Mouse (Mus musculus) intestine, embryonic 16.5 days (tissue): ENCODE measurements around the gene Adgrg6. TPM values are rescaled to one million over a fixed set of nuclear protein-coding genes. Genes with fewer than 3 reads are reported as not detected.

Experiments
- ATAC-seq: fragments of 200-750 bp; cut with Nextera tagmentation; 2 replicates; pipeline ENCODE4 v1.8.0; 2017; ENCODE audit warnings: moderate TSS enrichment, moderate library complexity
- H3K27ac ChIP-seq: fragments of 300-500 bp; sonication (generic); 2 replicates; pipeline ENCODE4 v1.5.1; 2014; ENCODE audit warnings: mild to moderate bottlenecking, low read length
- H3K27me3 ChIP-seq: fragments of 300-500 bp; sonication (generic); replicated peaks from 2 replicates; pipeline ENCODE4 v1.6.1; 2014; ENCODE audit warnings: low read length, control low read depth, mixed read lengths; ENCODE audit not compliant: control insufficient read depth, insufficient read depth
- H3K36me3 ChIP-seq: fragments of 300-500 bp; sonication (generic); 2 replicates; pipeline ENCODE4 v1.6.1; 2014; ENCODE audit warnings: low read length, control low read depth; ENCODE audit not compliant: control insufficient read depth, insufficient read depth
- H3K4me1 ChIP-seq: fragments of 300-500 bp; sonication (generic); 2 replicates; pipeline ENCODE4 v1.6.1; 2014; ENCODE audit warnings: low read length, control low read depth, mixed read lengths; ENCODE audit not compliant: control insufficient read depth, insufficient read depth
- H3K4me2 ChIP-seq: fragments of 300-500 bp; sonication (generic); 2 replicates; pipeline ENCODE4 v1.6.1; 2014; ENCODE audit warnings: low read depth, low read length, control low read depth
- H3K4me3 ChIP-seq: fragments of 300-500 bp; sonication (generic); 2 replicates; pipeline ENCODE4 v1.5.1; 2014; ENCODE audit warnings: mild to moderate bottlenecking, low read length
- H3K9ac ChIP-seq: fragments of 300-500 bp; sonication (generic); 2 replicates; pipeline ENCODE4 v1.6.1; 2014; ENCODE audit warnings: low read depth, low read length
- H3K9me3 ChIP-seq: fragments of 300-500 bp; sonication (generic); 2 replicates; pipeline ENCODE4 v1.6.1; 2016; ENCODE audit warnings: low read length, control low read depth; ENCODE audit not compliant: control insufficient read depth
- WGBS: fragments of 180-500 bp; shearing (Covaris S2); extraction: QIAGEN DNeasy Blood & Tissue Kit; methylation state at CpG from one replicate; pipeline ENCODE4 v1.1.7; 2014; 5-methylcytosine and 5-hydroxymethylcytosine counted together
- polyA plus RNA-seq: library from polyadenylated mRNA; unstranded; fragments of >200 nt; fragmentation: Nextera tagmentation; extraction: Ambion mirVana; gene quantifications from 2 replicates; pipeline ENCODE4 v1.2.1, GENCODE M21; 2015

Gene Adgrg6
- polyA plus RNA-seq, 1 experiment from 2014 or later: 1.4 TPM

- Histone ChIP-seq H3K36me3 (no peaks in the 10 kb centered on the region), H3K4me3 (peak overlapping the region; percentile 81), H3K27ac (no peak overlapping the region), H3K9ac (peak overlapping the region; percentile 79), H3K9me3 (no peaks in the 10 kb centered on the region), H3K4me2 (peak overlapping the region; percentile 100), H3K4me1 (peaks cover 5% of the 10 kb centered on the region; the same call in 1 of the 2 replicates), H3K27me3 (peaks cover 10% of the 10 kb centered on the region; the same call in 1 of the 2 replicates)
- ATAC-seq: peak; percentile 19
- WGBS: 10% methylated on average over 9 of the region's 9 CpGs
These were observed 885 bp downstream of the Adgrg6 start for GRCm38 (mm10) chr10:14544608-14544940.

GRCm38 (mm10) chr10:14543511-14544067, 1.9 kb downstream of the Adgrg6 start:
- Histone ChIP-seq H3K27ac (no peak overlapping the region), H3K4me3 (no peak overlapping the region)
- 77% methylated on average over 8 of the region's 8 CpGs for WGBS

GRCm38 (mm10) chr10:14537102-14537501, 8.4 kb downstream of the Adgrg6 start:
- no peaks in the 10 kb centered on the region for H3K9me3 ChIP-seq
- no peak overlapping the region for H3K9ac ChIP-seq
- no peaks in the 10 kb centered on the region for H3K4me1 ChIP-seq

More at GRCm38 (mm10) chr10:14543511-14544067, 1.9 kb downstream of the Adgrg6 start:
- ATAC-seq: no peak
- Histone ChIP-seq H3K9ac (no peak overlapping the region), H3K4me1 (peaks cover 5% of the 10 kb centered on the region; the same call in 1 of the 2 replicates), H3K9me3 (no peaks in the 10 kb centered on the region), H3K36me3 (no peaks in the 10 kb centered on the region), H3K27me3 (peaks cover 10% of the 10 kb centered on the region; the same call in 1 of the 2 replicates), H3K4me2 (no peak overlapping the region)

GRCm38 (mm10) chr10:14531090-14531489, 14.4 kb downstream of the Adgrg6 start:
- no peaks in the 10 kb centered on the region for H3K4me1 ChIP-seq
- H3K4me2 ChIP-seq: no peak overlapping the region
- no peaks in the 10 kb centered on the region for H3K27me3 ChIP-seq
- no peak overlapping the region for H3K4me3 ChIP-seq
- ATAC-seq: no peak
- no peaks in the 10 kb centered on the region for H3K36me3 ChIP-seq
- WGBS: 78% methylated on average over 3 of the region's 3 CpGs
- H3K9ac ChIP-seq: no peak overlapping the region
- H3K9me3 ChIP-seq: no peaks in the 10 kb centered on the region
- H3K27ac ChIP-seq: no peak overlapping the region

More at GRCm38 (mm10) chr10:14537102-14537501, 8.4 kb downstream of the Adgrg6 start:
- no peak overlapping the region for H3K4me2 ChIP-seq
- ATAC-seq: no peak
- no peaks in the 10 kb centered on the region for H3K27me3 ChIP-seq
- H3K27ac ChIP-seq: no peak overlapping the region
- no peak overlapping the region for H3K4me3 ChIP-seq
- 78% methylated on average over 3 of the region's 3 CpGs for WGBS
- no peaks in the 10 kb centered on the region for H3K36me3 ChIP-seq

- no peaks in the 10 kb centered on the region for H3K4me1 ChIP-seq
- no peak overlapping the region for H3K9ac ChIP-seq
- WGBS: 92% methylated on average over 1 of the region's 1 CpGs
- no peak overlapping the region for H3K27ac ChIP-seq
- H3K4me3 ChIP-seq: no peak overlapping the region
- no peaks in the 10 kb centered on the region for H3K27me3 ChIP-seq
- H3K4me2 ChIP-seq: no peak overlapping the region
- no peaks in the 10 kb centered on the region for H3K36me3 ChIP-seq
- no peaks in the 10 kb centered on the region for H3K9me3 ChIP-seq
- ATAC-seq: no peak
These were observed 14.8 kb downstream of the Adgrg6 start for GRCm38 (mm10) chr10:14530670-14531069.

GRCm38 (mm10) chr10:14527765-14528164, 17.7 kb downstream of the Adgrg6 start:
- 64% methylated on average over 2 of the region's 2 CpGs for WGBS
- no peak overlapping the region for H3K4me3 ChIP-seq
- no peak overlapping the region for H3K27ac ChIP-seq
- ATAC-seq: no peak
- no peak overlapping the region for H3K9ac ChIP-seq
- no peaks in the 10 kb centered on the region for H3K4me1 ChIP-seq
- H3K4me2 ChIP-seq: no peak overlapping the region
- H3K36me3 ChIP-seq: no peaks in the 10 kb centered on the region
- H3K9me3 ChIP-seq: no peaks in the 10 kb centered on the region
- no peaks in the 10 kb centered on the region for H3K27me3 ChIP-seq

GRCm38 (mm10) chr10:14522729-14523128, 22.7 kb downstream of the Adgrg6 start:
- Histone ChIP-seq H3K9ac (no peak overlapping the region), H3K36me3 (no peaks in the 10 kb centered on the region), H3K4me3 (no peak overlapping the region), H3K9me3 (no peaks in the 10 kb centered on the region), H3K4me1 (no peaks in the 10 kb centered on the region), H3K27me3 (no peaks in the 10 kb centered on the region), H3K27ac (no peak overlapping the region), H3K4me2 (no peak overlapping the region)
- ATAC-seq: no peak
- 85% methylated on average over 5 of the region's 5 CpGs for WGBS

- H3K4me3 ChIP-seq: no peak overlapping the region
- 48% methylated on average over 8 of the region's 8 CpGs for WGBS
- H3K9me3 ChIP-seq: no peaks in the 10 kb centered on the region
- H3K36me3 ChIP-seq: no peaks in the 10 kb centered on the region
- H3K27me3 ChIP-seq: no peaks in the 10 kb centered on the region
- H3K4me1 ChIP-seq: no peaks in the 10 kb centered on the region
- H3K9ac ChIP-seq: no peak overlapping the region
- no peak overlapping the region for H3K4me2 ChIP-seq
- no peak overlapping the region for H3K27ac ChIP-seq
- no peak for ATAC-seq
These were observed 24.4 kb downstream of the Adgrg6 start for GRCm38 (mm10) chr10:14520912-14521675.

GRCm38 (mm10) chr10:14517909-14518308, 27.6 kb downstream of the Adgrg6 start:
- H3K27me3 ChIP-seq: no peaks in the 10 kb centered on the region
- no peaks in the 10 kb centered on the region for H3K4me1 ChIP-seq
- H3K4me3 ChIP-seq: no peak overlapping the region
- no peak overlapping the region for H3K4me2 ChIP-seq
- ATAC-seq: no peak
- H3K9me3 ChIP-seq: no peaks in the 10 kb centered on the region
- no peaks in the 10 kb centered on the region for H3K36me3 ChIP-seq
- H3K9ac ChIP-seq: no peak overlapping the region
- WGBS: 59% methylated on average over 5 of the region's 5 CpGs
- no peak overlapping the region for H3K27ac ChIP-seq
